Mouse (Mus musculus) ES-Bruce4 (cell line): ENCODE measurements around the gene Nipal4.

ENCODE experiments used
- CTCF ChIP-seq: IDR thresholded peaks from one replicate; pipeline ENCODE4 v1.8.1; 2011; ENCODE audit warnings: low read depth, low read length
- POLR2A ChIP-seq: IDR thresholded peaks from one replicate; pipeline ENCODE4 v1.8.1; 2011; ENCODE audit warnings: low read length; ENCODE audit not compliant: insufficient read depth

DNA sequence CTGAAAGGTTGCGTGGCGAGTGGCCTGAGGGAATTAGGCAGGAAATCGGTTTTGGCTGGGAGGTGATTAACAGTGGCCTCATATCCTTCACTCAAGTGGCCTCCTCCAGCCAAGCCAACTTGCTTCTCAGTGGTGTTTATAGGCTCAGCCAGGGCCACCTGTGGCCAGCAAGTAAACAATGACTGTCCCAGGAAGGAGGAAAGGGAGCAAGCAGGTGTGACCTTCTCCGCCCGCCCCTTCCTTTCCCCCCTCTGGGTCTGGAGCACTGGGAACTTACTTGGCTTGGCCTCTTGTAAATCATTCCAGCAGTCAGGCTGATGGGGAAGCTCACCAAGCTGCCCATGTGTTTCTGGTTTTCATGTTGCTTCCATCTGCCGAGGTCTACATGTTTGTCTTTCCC, 64.2 kb downstream of the Nipal4 start:
- TF ChIP-seq POLR2A (no peak), CTCF (no peak)
